Mouse (Mus musculus) hindlimb bud, embryonic 11.5 days (tissue): ENCODE data around the gene Csrnp1.

ENCODE experiments used
- DNase-seq: peaks from one replicate; pipeline ENCODE4 v3.0.0-alpha.2; 2012; ENCODE audit warnings: low read depth, low spot score; ENCODE audit errors: extremely low spot score

Gene Csrnp1

DNA sequence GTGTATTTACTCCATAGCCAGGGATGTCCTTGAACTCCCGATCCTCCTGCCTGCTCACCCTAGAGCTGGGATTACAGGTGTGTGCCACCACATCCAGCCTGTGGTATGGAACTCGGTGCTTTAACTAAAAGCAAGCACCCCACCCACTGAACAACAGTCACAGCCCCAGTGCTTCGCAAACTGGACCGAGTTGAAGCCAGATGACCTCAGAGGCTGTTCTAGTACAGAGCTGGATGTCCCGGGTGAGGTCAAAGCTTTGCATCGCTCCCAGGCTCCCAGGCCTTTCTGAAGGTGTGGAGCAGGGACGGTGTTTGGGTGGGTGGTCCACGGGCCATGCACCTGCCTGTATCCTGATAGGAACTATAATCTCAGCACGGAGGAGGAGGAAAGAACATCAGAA, 33.1 kb downstream of the Csrnp1 start:
- no peak for DNase-seq

GRCm38 (mm10) chr9:119950434-119950833, 34.0 kb downstream of the Csrnp1 start:
- no peak for DNase-seq

DNA sequence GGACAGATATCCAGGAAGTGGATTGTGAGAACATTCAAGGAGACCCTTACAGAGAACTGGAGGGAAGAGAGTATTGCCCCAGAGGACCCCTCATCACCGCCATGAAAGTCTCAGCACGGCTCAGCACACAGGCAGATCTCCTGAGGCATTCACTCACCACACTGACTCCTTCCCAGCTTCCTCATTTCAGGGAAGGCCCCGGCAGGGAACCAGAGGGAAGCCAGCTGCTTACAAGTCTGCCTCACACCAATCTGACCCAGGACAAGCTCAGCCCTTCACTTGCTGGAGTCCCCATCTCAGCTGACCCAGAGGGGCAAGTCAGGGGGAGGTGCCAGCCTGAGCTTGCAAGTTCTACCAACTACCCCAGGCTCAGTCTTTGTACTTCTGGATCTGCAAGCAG, 35.7 kb downstream of the Csrnp1 start:
- no peak for DNase-seq

- DNase-seq = no peak
These were observed 39.1 kb downstream of the Csrnp1 start for GRCm38 (mm10) chr9:119945173-119945900.

GRCm38 (mm10) chr9:119943326-119943725, 41.1 kb downstream of the Csrnp1 start:
- no peak for DNase-seq

DNA sequence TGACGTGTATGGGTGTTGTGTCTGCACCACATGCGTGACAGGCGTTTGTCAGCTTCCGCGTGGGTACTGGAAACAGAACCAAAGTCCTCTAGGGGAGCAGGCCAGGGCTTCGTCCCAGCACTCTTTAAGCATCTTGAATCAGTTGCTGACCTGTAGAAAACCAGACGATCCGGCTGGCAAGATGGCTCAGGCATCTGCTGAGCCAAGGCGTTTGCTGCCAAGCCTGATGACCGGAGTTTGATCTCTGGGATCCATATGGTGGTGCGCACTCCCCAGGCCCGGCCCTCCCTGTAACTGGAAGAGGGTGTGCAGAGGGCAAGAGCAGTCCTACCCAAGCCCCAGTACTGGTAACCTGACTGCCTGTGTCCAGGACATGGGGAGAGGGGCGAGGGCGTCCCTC, 42.6 kb downstream of the Csrnp1 start:
- no peak for DNase-seq

GRCm38 (mm10) chr9:119941407-119941806, 43.1 kb downstream of the Csrnp1 start:
- no peak for DNase-seq

GRCm38 (mm10) chr9:119939646-119940045, 44.8 kb downstream of the Csrnp1 start:
- no peak for DNase-seq

DNA sequence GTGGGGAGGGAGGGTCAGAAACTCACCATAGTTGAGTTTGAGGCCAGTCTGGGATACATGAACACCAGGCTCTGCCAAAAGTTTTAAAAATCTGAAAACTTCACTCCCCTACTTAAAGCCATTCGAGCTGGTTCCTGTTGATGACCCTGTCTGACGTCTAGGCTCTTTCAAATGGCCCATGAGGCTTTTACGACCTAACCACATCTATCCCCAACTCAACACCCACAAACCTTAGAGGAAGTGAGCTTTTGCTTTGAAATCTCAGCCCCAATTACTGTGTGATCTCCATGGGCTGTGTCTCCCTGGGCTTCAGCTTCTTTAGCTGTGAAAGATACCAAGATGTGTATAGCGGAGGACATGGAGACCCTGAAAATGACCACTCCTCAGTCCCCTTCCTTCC, 46.0 kb downstream of the Csrnp1 start:
- no peak for DNase-seq

DNA sequence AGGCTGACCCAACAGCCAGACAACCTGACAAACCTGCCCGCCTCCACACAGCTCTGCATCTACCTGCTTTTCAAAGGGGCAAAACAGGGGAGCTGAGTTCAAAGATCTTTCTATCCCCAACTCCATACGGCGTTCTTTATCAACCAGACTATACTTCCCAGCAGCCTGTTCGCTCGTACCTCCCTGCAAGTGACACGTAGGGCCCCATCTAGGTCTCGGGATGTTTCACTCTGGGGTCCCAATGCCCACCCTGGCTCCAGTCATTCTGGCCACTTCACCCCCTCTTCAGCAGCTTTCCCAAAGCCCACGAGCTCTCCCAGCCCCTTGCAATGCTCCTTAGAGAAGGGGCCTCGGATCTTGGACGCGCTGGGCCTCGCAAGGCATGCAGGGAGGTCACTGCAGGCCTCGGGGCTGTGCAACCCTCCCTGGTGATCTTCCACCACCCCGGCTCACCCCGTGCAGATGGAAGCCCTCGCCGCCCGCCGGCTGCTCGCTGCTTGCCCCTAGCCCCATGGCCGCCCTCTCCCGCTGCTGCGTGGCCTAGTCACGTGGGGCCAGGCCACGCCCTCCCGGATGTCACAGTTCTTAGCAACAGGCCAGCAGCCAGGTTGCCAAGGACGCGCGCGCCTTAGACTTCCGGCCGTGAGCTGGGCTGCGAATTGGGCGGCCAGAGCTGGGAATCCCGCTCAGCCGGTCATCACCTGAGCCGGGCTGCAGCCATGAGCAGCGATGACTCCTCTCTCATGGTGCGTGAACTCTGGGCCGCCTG, 47.3 kb downstream of the Csrnp1 start, which contains the start of the genes Gorasp1 and Ttc21a:
Gene Gorasp1 (minus strand): TSS at position 561 of the 769 bp plus-strand sequence.
Gene Ttc21a (plus strand): TSS at position 602 of the 769 bp plus-strand sequence.
- peak; percentile 71 for DNase-seq

GRCm38 (mm10) chr9:119933675-119934074, 50.8 kb downstream of the Csrnp1 start:
- no peak for DNase-seq

DNA sequence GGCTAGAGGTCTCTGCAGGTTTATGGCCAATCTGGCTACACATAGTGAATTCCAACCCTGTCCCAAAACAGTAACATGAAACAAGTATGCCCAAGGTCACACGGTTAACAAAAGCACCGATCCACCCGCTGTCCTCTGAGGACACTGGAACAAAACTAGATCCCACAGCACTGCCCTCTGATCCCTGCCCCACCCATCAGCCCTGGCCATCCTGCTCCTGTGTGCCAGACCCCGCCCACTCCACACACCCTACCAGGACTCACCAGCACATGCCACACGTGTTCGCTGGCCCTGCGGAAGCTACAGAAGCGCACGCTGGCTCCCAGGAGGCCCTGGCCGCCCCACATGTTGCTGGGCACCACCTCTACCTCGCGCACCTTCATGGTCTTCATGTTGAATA, 52.1 kb downstream of the Csrnp1 start:
- DNase-seq = no peak

- no peak for DNase-seq
These were observed 58.0 kb downstream of the Csrnp1 start for GRCm38 (mm10) chr9:119926497-119926896.

- no peak for DNase-seq
These were observed 58.7 kb downstream of the Csrnp1 start for GRCm38 (mm10) chr9:119925729-119926128.

- no peak for DNase-seq
These were observed 59.3 kb downstream of the Csrnp1 start for GRCm38 (mm10) chr9:119925120-119925657.

GRCm38 (mm10) chr9:119923462-119923861, 61.0 kb downstream of the Csrnp1 start:
- DNase-seq = no peak
